In genomic region chr1:36149411-36149810, GRCm38 (mm10) we compare ENCODE assay signal across 8 mouse cellular contexts.
DNase-seq lines count a peak whose midpoint lies in the region; ATAC-seq and TF ChIP-seq lines count a peak whose summit lies in the region.

No protein-coding gene starts in this region.

- no peak overlapping the region for H3K27ac ChIP-seq in forebrain, postnatal 0 days (ENCODE audit: low read depth, low read length)
- no peak overlapping the region for H3K27ac ChIP-seq in forebrain, embryonic 15.5 days (replicated peaks)
- H3K27ac ChIP-seq in spleen, adult 2 months (ENCODE audit: insufficient read depth, low read length): no peak overlapping the region
- H3K27ac ChIP-seq in embryonic fibroblast, embryonic 13.5 days (ENCODE audit: insufficient read depth, low read length): no peak overlapping the region

- no peak for TF ChIP-seq POLR2A in spleen, adult 2 months (IDR thresholded peaks at IDR 0.05; ENCODE audit: low read depth, low read length)
- TF ChIP-seq POLR2A in embryonic fibroblast, embryonic 13.5 days (IDR thresholded peaks at IDR 0.05; ENCODE audit: low read depth, low read length): no peak

- no peaks in the 10 kb centered on the region for H3K9me3 ChIP-seq in forebrain, postnatal 0 days (ENCODE audit: low read length)
- H3K9me3 ChIP-seq in forebrain, embryonic 15.5 days: no peaks in the 10 kb centered on the region

- no peak overlapping the region for H3K4me3 ChIP-seq in forebrain, postnatal 0 days (ENCODE audit: low read depth, low read length)
- H3K4me3 ChIP-seq in forebrain, embryonic 15.5 days: no peak overlapping the region
- H3K4me3 ChIP-seq in spleen, adult 2 months (ENCODE audit: extremely low read depth, insufficient read depth, insufficient read length): no peak overlapping the region
- H3K4me3 ChIP-seq in embryonic fibroblast, embryonic 13.5 days (ENCODE audit: insufficient read depth, low read length): no peak overlapping the region

- 80% methylated on average over 1 of the region's 1 CpGs for WGBS in forebrain, postnatal 0 days
- 73% methylated on average over 1 of the region's 1 CpGs for WGBS in forebrain, embryonic 15.5 days
- WGBS in spleen, adult 2 months: 41% methylated on average over 1 of the region's 1 CpGs

- DNase-seq in forebrain, postnatal 0 days: peak; percentile 20
- DNase-seq in spleen, adult 2 months (ENCODE audit: low read depth in 1 of 2, low spot score in 2 of 2): peak; percentile 34 to 61
- no peak for DNase-seq in spleen, adult 12 weeks (ENCODE audit: low spot score)
- DNase-seq in ovary, postnatal 36 days (ENCODE audit: low spot score): no peak
- no peak for DNase-seq in heart, adult 11 months

- peaks cover 83% of the 10 kb centered on the region for H3K36me3 ChIP-seq in forebrain, postnatal 0 days (ENCODE audit: insufficient read depth)
- peaks cover 81% of the 10 kb centered on the region for H3K36me3 ChIP-seq in forebrain, embryonic 15.5 days
- peaks cover 32% of the 10 kb centered on the region for H3K36me3 ChIP-seq in spleen, adult 2 months (ENCODE audit: control insufficient read depth, insufficient read depth, low read length)

- H3K4me2 ChIP-seq in forebrain, postnatal 0 days (ENCODE audit: low read depth): no peak overlapping the region
- H3K4me2 ChIP-seq in forebrain, embryonic 15.5 days (replicated peaks): no peak overlapping the region

- H3K27me3 ChIP-seq in forebrain, postnatal 0 days (ENCODE audit: insufficient read depth, low read length): no peaks in the 10 kb centered on the region
- H3K27me3 ChIP-seq in forebrain, embryonic 15.5 days: no peaks in the 10 kb centered on the region
- no peaks in the 10 kb centered on the region for H3K27me3 ChIP-seq in spleen, adult 2 months (ENCODE audit: control insufficient read depth, insufficient read depth, low read length)

- peak; percentile 53; the same call in 1 of the 2 replicates for ATAC-seq in forebrain, postnatal 0 days
- no peak for ATAC-seq in forebrain, embryonic 15.5 days (replicated peaks)
- peak; percentile 92 for ATAC-seq in megakaryocyte-erythroid progenitor cell, adult 5-6 weeks (replicated peaks; ENCODE audit: low FRiP score, low TSS enrichment, poor library complexity, severe bottlenecking)

- no peak overlapping the region for H3K9ac ChIP-seq in forebrain, postnatal 0 days
- no peak overlapping the region for H3K9ac ChIP-seq in forebrain, embryonic 15.5 days (replicated peaks)

- peak; percentile 61 for TF ChIP-seq CTCF in forebrain, postnatal 0 days (IDR thresholded peaks at IDR 0.05; ENCODE audit: low read depth)
- TF ChIP-seq CTCF in spleen, adult 2 months (IDR thresholded peaks at IDR 0.05; ENCODE audit: extremely low read depth, insufficient read depth, insufficient read length, insufficient replicate concordance): peak; percentile 47; the same call in 1 of the 2 replicates
- TF ChIP-seq CTCF in embryonic fibroblast, embryonic 13.5 days (IDR thresholded peaks at IDR 0.05; ENCODE audit: borderline replicate concordance, insufficient read depth, low read length): peak; percentile 28; the same call in 1 of the 2 replicates

- H3K4me1 ChIP-seq in forebrain, postnatal 0 days (ENCODE audit: insufficient read depth): no peaks in the 10 kb centered on the region
- no peaks in the 10 kb centered on the region for H3K4me1 ChIP-seq in forebrain, embryonic 15.5 days
- H3K4me1 ChIP-seq in spleen, adult 2 months (ENCODE audit: control insufficient read depth, insufficient read depth, insufficient read length): no peaks in the 10 kb centered on the region
- H3K4me1 ChIP-seq in embryonic fibroblast, embryonic 13.5 days (ENCODE audit: control insufficient read depth, insufficient read depth, low read length): no peaks in the 10 kb centered on the region

Comparison
In these comparisons a context has a peak if more than half of its experiments do, and no peak if none do; other contexts are left out.
1. DNase-seq: peak in forebrain, postnatal 0 days (single experiment) and spleen, adult 2 months (2 of 2); none in spleen, adult 12 weeks (single experiment), ovary, postnatal 36 days (single experiment) and heart, adult 11 months (single experiment).
2. Peak in every context shown above with its lines, with median percentiles within 50 percentile points of each other: CTCF ChIP-seq.